Mouse (Mus musculus) heart, embryonic 11.5 days (tissue): Measurements from ENCODE around the gene Ramp1. TPM values are rescaled to one million over a fixed set of nuclear protein-coding genes. Genes with fewer than 3 reads are reported as not detected.

Experiments used
- ATAC-seq: fragments of 200-750 bp; cut with Nextera tagmentation; replicated peaks from 2 replicates; pipeline ENCODE4 v1.8.0; 2017; ENCODE audit warnings: moderate library complexity; ENCODE audit not compliant: insufficient number of reproducible peaks, low FRiP score, low TSS enrichment
- H3K27ac ChIP-seq: fragments of 300-500 bp; sonication (generic); 2 replicates; pipeline ENCODE4 v1.5.1; 2014; ENCODE audit warnings: mild to moderate bottlenecking, low read depth, low read length
- H3K27me3 ChIP-seq: fragments of 300-500 bp; sonication (generic); 2 replicates; pipeline ENCODE4 v1.6.1; 2014; ENCODE audit warnings: mild to moderate bottlenecking, low read length, mixed read lengths; ENCODE audit not compliant: control insufficient read depth, insufficient read depth
- H3K36me3 ChIP-seq: fragments of 300-500 bp; sonication (generic); 2 replicates; pipeline ENCODE4 v1.6.1; 2014; ENCODE audit warnings: mild to moderate bottlenecking, low read length, moderate library complexity, mixed read lengths; ENCODE audit not compliant: control insufficient read depth, insufficient read depth
- H3K4me1 ChIP-seq: fragments of 300-500 bp; sonication (generic); 2 replicates; pipeline ENCODE4 v1.6.1; 2014; ENCODE audit warnings: low read length; ENCODE audit not compliant: control insufficient read depth, insufficient read depth
- H3K4me2 ChIP-seq: fragments of 300-500 bp; sonication (generic); 2 replicates; pipeline ENCODE4 v1.6.1; 2014; ENCODE audit warnings: mild to moderate bottlenecking, moderate library complexity
- H3K4me3 ChIP-seq: fragments of 300-500 bp; sonication (generic); 2 replicates; pipeline ENCODE4 v1.5.1; 2014; ENCODE audit warnings: low read depth, low read length
- H3K9ac ChIP-seq: fragments of 300-500 bp; sonication (generic); 2 replicates; pipeline ENCODE4 v1.6.1; 2014; ENCODE audit warnings: mild to moderate bottlenecking, low read depth, low read length, moderate library complexity
- H3K9me3 ChIP-seq: fragments of 300-500 bp; sonication (generic); replicated peaks from 2 replicates; pipeline ENCODE4 v1.6.1; 2016; ENCODE audit warnings: low read length; ENCODE audit not compliant: control insufficient read depth
- WGBS: fragments of 180-500 bp; shearing (Covaris S2); extraction: QIAGEN DNeasy Blood & Tissue Kit; methylation state at CpG from one replicate; pipeline ENCODE4 v1.1.7; 2014; ENCODE audit not compliant: insufficient replicate concordance; 5-methylcytosine and 5-hydroxymethylcytosine counted together
- polyA plus RNA-seq: library from polyadenylated mRNA; unstranded; fragments of >200 nt; fragmentation: Nextera tagmentation; extraction: Ambion mirVana; gene quantifications from 2 replicates; pipeline ENCODE4 v1.2.1, GENCODE M21; 2014

Gene Ramp1
- polyA plus RNA-seq, 1 experiment from 2014 or later: 23.5 TPM

GRCm38 (mm10) chr1:91250415-91251147 is 71.0 kb downstream of the Ramp1 start:
- WGBS: under 1% methylated on average over 61 of the region's 70 CpGs
- peak overlapping the region; percentile 93 for H3K4me3 ChIP-seq
- ATAC-seq: peak; percentile 42

GRCm38 (mm10) chr1:91251148-91251650 is 71.6 kb downstream of the Ramp1 start:
- H3K4me2 ChIP-seq: peak overlapping the region; percentile 87
- ATAC-seq: no peak
- WGBS: 48% methylated on average over 5 of the region's 5 CpGs
- no peak overlapping the region for H3K27ac ChIP-seq
- peaks cover 25% of the 10 kb centered on the region for H3K4me1 ChIP-seq
- H3K4me3 ChIP-seq: peak overlapping the region; percentile 93
- no peaks in the 10 kb centered on the region for H3K27me3 ChIP-seq
- peak overlapping the region; percentile 93 for H3K9ac ChIP-seq
- H3K36me3 ChIP-seq: no peaks in the 10 kb centered on the region
- H3K9me3 ChIP-seq: no peaks in the 10 kb centered on the region

More at GRCm38 (mm10) chr1:91250415-91251147, 71.0 kb downstream of the Ramp1 start:
- Histone ChIP-seq H3K4me1 (peaks cover 25% of the 10 kb centered on the region), H3K36me3 (no peaks in the 10 kb centered on the region), H3K4me2 (peak overlapping the region; percentile 87), H3K9me3 (no peaks in the 10 kb centered on the region), H3K27ac (peak overlapping the region; percentile 82), H3K27me3 (no peaks in the 10 kb centered on the region), H3K9ac (peak overlapping the region; percentile 93)

DNA sequence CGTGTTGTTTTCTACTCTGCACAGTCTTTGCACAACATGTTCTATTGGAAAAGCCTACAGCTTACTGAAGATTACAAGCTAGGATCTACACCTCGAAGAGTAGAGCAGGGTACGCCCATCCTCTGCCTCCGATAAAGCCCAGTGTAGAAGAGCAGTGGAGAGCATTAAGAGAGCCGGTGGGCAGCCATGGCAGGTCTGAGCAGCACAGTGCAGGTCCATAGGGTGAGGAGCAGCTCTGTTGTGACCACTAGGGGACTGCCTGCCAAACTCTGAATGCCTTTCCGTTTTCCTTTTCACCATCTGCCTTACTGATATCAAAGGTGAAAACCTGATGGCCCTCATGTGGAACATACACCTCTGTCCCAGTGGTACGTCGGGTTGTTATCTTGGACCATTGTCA is 72.3 kb downstream of the Ramp1 start:
- no peak overlapping the region for H3K27ac ChIP-seq
- no peak overlapping the region for H3K9ac ChIP-seq
- H3K4me3 ChIP-seq: no peak overlapping the region
- no peaks in the 10 kb centered on the region for H3K27me3 ChIP-seq
- no peaks in the 10 kb centered on the region for H3K36me3 ChIP-seq
- 41% methylated on average over 8 of the region's 8 CpGs for WGBS
- H3K9me3 ChIP-seq: no peaks in the 10 kb centered on the region
- ATAC-seq: no peak
- peaks cover 32% of the 10 kb centered on the region for H3K4me1 ChIP-seq
- peak overlapping the region; percentile 87 for H3K4me2 ChIP-seq

GRCm38 (mm10) chr1:91257918-91258317 is 78.3 kb downstream of the Ramp1 start:
- Histone ChIP-seq H3K4me2 (no peak overlapping the region), H3K4me3 (no peak overlapping the region), H3K4me1 (peaks cover 11% of the 10 kb centered on the region), H3K9me3 (no peaks in the 10 kb centered on the region), H3K9ac (no peak overlapping the region), H3K27ac (no peak overlapping the region), H3K27me3 (no peaks in the 10 kb centered on the region), H3K36me3 (no peaks in the 10 kb centered on the region)
- no peak for ATAC-seq

GRCm38 (mm10) chr1:91259794-91260193 is 80.2 kb downstream of the Ramp1 start:
- Histone ChIP-seq H3K4me1 (peaks cover 11% of the 10 kb centered on the region), H3K27me3 (no peaks in the 10 kb centered on the region), H3K9me3 (no peaks in the 10 kb centered on the region), H3K27ac (no peak overlapping the region), H3K4me2 (no peak overlapping the region), H3K36me3 (no peaks in the 10 kb centered on the region), H3K4me3 (no peak overlapping the region), H3K9ac (no peak overlapping the region)
- ATAC-seq: no peak
- 85% methylated on average over 5 of the region's 5 CpGs for WGBS

GRCm38 (mm10) chr1:91262508-91262907 is 82.9 kb downstream of the Ramp1 start:
- 87% methylated on average over 7 of the region's 7 CpGs for WGBS
- Histone ChIP-seq H3K9ac (no peak overlapping the region), H3K27ac (no peak overlapping the region), H3K4me3 (no peak overlapping the region), H3K9me3 (no peaks in the 10 kb centered on the region), H3K27me3 (no peaks in the 10 kb centered on the region), H3K4me2 (no peak overlapping the region), H3K36me3 (peaks cover 2% of the 10 kb centered on the region; the same call in 1 of the 2 replicates), H3K4me1 (no peaks in the 10 kb centered on the region)
- ATAC-seq: no peak

DNA sequence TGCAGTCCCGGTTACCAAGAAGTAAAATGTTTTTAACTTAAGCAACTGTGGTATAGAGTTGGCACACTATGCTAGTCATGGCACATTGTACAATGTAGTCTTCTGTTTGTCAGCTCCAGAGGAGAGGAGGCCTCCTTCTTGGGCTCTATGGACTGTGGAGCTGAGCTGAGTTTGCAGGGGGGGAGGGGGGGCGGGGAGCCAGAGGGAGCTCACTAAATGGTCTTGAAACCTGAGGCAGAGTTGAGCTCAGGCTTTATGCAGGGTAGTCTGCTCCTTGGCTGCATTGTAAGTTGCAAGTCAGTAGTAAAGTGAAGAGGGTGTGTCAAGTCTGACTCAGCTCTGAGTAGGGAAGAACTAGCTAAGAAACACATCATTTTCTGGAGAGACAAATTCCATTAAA is 92.6 kb downstream of the Ramp1 start:
- H3K4me2 ChIP-seq: no peak overlapping the region
- no peak overlapping the region for H3K27ac ChIP-seq
- no peaks in the 10 kb centered on the region for H3K4me1 ChIP-seq
- ATAC-seq: no peak
- H3K9ac ChIP-seq: no peak overlapping the region
- H3K27me3 ChIP-seq: no peaks in the 10 kb centered on the region
- H3K36me3 ChIP-seq: no peaks in the 10 kb centered on the region
- H3K4me3 ChIP-seq: no peak overlapping the region
- no peaks in the 10 kb centered on the region for H3K9me3 ChIP-seq
- WGBS: 87% methylated on average over 2 of the region's 2 CpGs
